Mouse (Mus musculus): Measurements from ENCODE around the gene Olfr198. TPM values are rescaled to one million over a fixed set of nuclear protein-coding genes. Genes with fewer than 3 reads are reported as not detected.
"Not testable (repeated sequence)": the region's sequence is repeated elsewhere in the genome, so short reads cannot be mapped to it uniquely, and the experiment has no call there.

The Olfr198 gene
- polyA plus RNA-seq (2014; fragmentation: Nextera tagmentation; extraction: Ambion mirVana) = not detected in 2 replicates

GRCm38 (mm10) chr16:59203433-59203832, at the start of gene Olfr198:
TSS of gene Olfr198 (minus strand) at chr16:59203533.
- H3K27me3 ChIP-seq (ENCODE audit: control insufficient read depth, insufficient read depth, low read length); H3K9me3 ChIP-seq (ENCODE audit: control insufficient read depth, low read length); H3K4me2 ChIP-seq (ENCODE audit: low read depth); H3K9ac ChIP-seq (ENCODE audit: low read length); H3K4me3 ChIP-seq (ENCODE audit: low read depth, low read length); ATAC-seq (ENCODE audit: insufficient read depth, low FRiP score, low TSS enrichment); H3K4me1 ChIP-seq (ENCODE audit: control insufficient read depth, insufficient read depth, low read length); DNase-seq (ENCODE audit: low spot score); H3K27ac ChIP-seq (ENCODE audit: low read depth, low read length); H3K36me3 ChIP-seq (ENCODE audit: control insufficient read depth, insufficient read depth, low read length): not testable (repeated sequence)
- WGBS = 67% methylated on average over 1 of the region's 1 CpGs

GRCm38 (mm10) chr16:59249684-59250083, 46.4 kb upstream of the Olfr198 start:
- no peaks in the 10 kb centered on the region for H3K9me3 ChIP-seq (ENCODE audit: control insufficient read depth, low read length)
- no peak overlapping the region for H3K27ac ChIP-seq (ENCODE audit: low read depth, low read length)
- no peak overlapping the region for H3K9ac ChIP-seq (ENCODE audit: low read length)
- no peaks in the 10 kb centered on the region for H3K27me3 ChIP-seq (ENCODE audit: control insufficient read depth, insufficient read depth, low read length)
- no peak overlapping the region for H3K4me3 ChIP-seq (ENCODE audit: low read depth, low read length)
- ATAC-seq (ENCODE audit: insufficient read depth, low FRiP score, low TSS enrichment) (no peak), DNase-seq (ENCODE audit: low spot score) (no peak)
- no peaks in the 10 kb centered on the region for H3K4me1 ChIP-seq (ENCODE audit: control insufficient read depth, insufficient read depth, low read length)
- H3K4me2 ChIP-seq (ENCODE audit: low read depth) = no peak overlapping the region
- 88% methylated on average over 17 of the region's 17 CpGs for WGBS
- H3K36me3 ChIP-seq (ENCODE audit: control insufficient read depth, insufficient read depth, low read length) = no peaks in the 10 kb centered on the region

GRCm38 (mm10) chr16:59219667-59220066, 16.3 kb upstream of the Olfr198 start, which contains the start of gene Olfr199:
TSS of gene Olfr199 (minus strand) at chr16:59219767.
- H3K4me1 ChIP-seq (ENCODE audit: control insufficient read depth, insufficient read depth, low read length); H3K27me3 ChIP-seq (ENCODE audit: control insufficient read depth, insufficient read depth, low read length); H3K9me3 ChIP-seq (ENCODE audit: control insufficient read depth, low read length); H3K27ac ChIP-seq (ENCODE audit: low read depth, low read length); ATAC-seq (ENCODE audit: insufficient read depth, low FRiP score, low TSS enrichment); DNase-seq (ENCODE audit: low spot score); H3K4me3 ChIP-seq (ENCODE audit: low read depth, low read length); H3K36me3 ChIP-seq (ENCODE audit: control insufficient read depth, insufficient read depth, low read length); H3K4me2 ChIP-seq (ENCODE audit: low read depth); H3K9ac ChIP-seq (ENCODE audit: low read length): not testable (repeated sequence)
- WGBS = 89% methylated on average over 1 of the region's 1 CpGs

- H3K36me3 ChIP-seq (ENCODE audit: control insufficient read depth, insufficient read depth, low read length); H3K4me3 ChIP-seq (ENCODE audit: low read depth, low read length); H3K27ac ChIP-seq (ENCODE audit: low read depth, low read length); H3K4me2 ChIP-seq (ENCODE audit: low read depth); H3K9me3 ChIP-seq (ENCODE audit: control insufficient read depth, low read length); H3K4me1 ChIP-seq (ENCODE audit: control insufficient read depth, insufficient read depth, low read length); DNase-seq (ENCODE audit: low spot score); H3K9ac ChIP-seq (ENCODE audit: low read length); H3K27me3 ChIP-seq (ENCODE audit: control insufficient read depth, insufficient read depth, low read length): not testable (repeated sequence)
- WGBS = 82% methylated on average over 3 of the region's 3 CpGs
- ATAC-seq (ENCODE audit: insufficient read depth, low FRiP score, low TSS enrichment) = peak; percentile 50; the same call in 1 of the 2 replicates
Observed at GRCm38 (mm10) chr16:59217861-59218260, 14.5 kb upstream of the Olfr198 start.

- whole genome bisulfite sequencing = 84% methylated on average over 3 of the region's 3 CpGs
Observed at GRCm38 (mm10) chr16:59170354-59170753, 33.0 kb downstream of the Olfr198 start, which contains the start of gene Olfr196. TSS of gene Olfr196 (minus strand) at chr16:59170454.

GRCm38 (mm10) chr16:59151996-59152395, 51.3 kb downstream of the Olfr198 start:
- 85% methylated on average over 2 of the region's 2 CpGs for WGBS
- H3K27me3 ChIP-seq (ENCODE audit: control insufficient read depth, insufficient read depth, low read length) = no peaks in the 10 kb centered on the region
- DNase-seq (ENCODE audit: low spot score) = no peak

More at GRCm38 (mm10) chr16:59170354-59170753, 33.0 kb downstream of the Olfr198 start, which contains the start of gene Olfr196:
- no peak within 1 kb of the TSS for H3K4me2 ChIP-seq (ENCODE audit: low read depth)
- H3K27ac ChIP-seq (ENCODE audit: low read depth, low read length) = no peak within 1 kb of the TSS
- ATAC-seq (ENCODE audit: insufficient read depth, low FRiP score, low TSS enrichment) (no peak), DNase-seq (ENCODE audit: low spot score) (no peak)
- no peak within 1 kb of the TSS for H3K4me3 ChIP-seq (ENCODE audit: low read depth, low read length)
- no peaks in the 10 kb centered on the region for H3K27me3 ChIP-seq (ENCODE audit: control insufficient read depth, insufficient read depth, low read length)
- no peaks in the 10 kb centered on the region for H3K9me3 ChIP-seq (ENCODE audit: control insufficient read depth, low read length)
- no peaks in the 10 kb centered on the region for H3K36me3 ChIP-seq (ENCODE audit: control insufficient read depth, insufficient read depth, low read length)
- H3K4me1 ChIP-seq (ENCODE audit: control insufficient read depth, insufficient read depth, low read length) = no peaks in the 10 kb centered on the region
- no peak within 1 kb of the TSS for H3K9ac ChIP-seq (ENCODE audit: low read length)

More at GRCm38 (mm10) chr16:59151996-59152395, 51.3 kb downstream of the Olfr198 start:
- H3K36me3 ChIP-seq (ENCODE audit: control insufficient read depth, insufficient read depth, low read length) = no peaks in the 10 kb centered on the region
- no peak for ATAC-seq (ENCODE audit: insufficient read depth, low FRiP score, low TSS enrichment)
- no peaks in the 10 kb centered on the region for H3K9me3 ChIP-seq (ENCODE audit: control insufficient read depth, low read length)
- no peak overlapping the region for H3K4me3 ChIP-seq (ENCODE audit: low read depth, low read length)
- H3K9ac ChIP-seq (ENCODE audit: low read length) = no peak overlapping the region
- H3K4me1 ChIP-seq (ENCODE audit: control insufficient read depth, insufficient read depth, low read length) = no peaks in the 10 kb centered on the region
- H3K27ac ChIP-seq (ENCODE audit: low read depth, low read length) = no peak overlapping the region
- no peak overlapping the region for H3K4me2 ChIP-seq (ENCODE audit: low read depth)

Other genes with a start within 250 kb of the Olfr198 start
- not detected in 2 replicates for gene Olfr183, start 208.2 kb downstream of the Olfr198 start, polyA plus RNA-seq (2014; fragmentation: Nextera tagmentation; extraction: Ambion mirVana)
- gene Olfr186, start 173.2 kb downstream of the Olfr198 start, polyA plus RNA-seq (2014; fragmentation: Nextera tagmentation; extraction: Ambion mirVana) = not detected in 2 replicates
- not detected in 2 replicates for gene Olfr187, start 163.8 kb downstream of the Olfr198 start, polyA plus RNA-seq (2014; fragmentation: Nextera tagmentation; extraction: Ambion mirVana)
- gene Olfr190, start 125.5 kb downstream of the Olfr198 start, polyA plus RNA-seq (2014; fragmentation: Nextera tagmentation; extraction: Ambion mirVana) = not detected in 2 replicates
- gene Olfr191, start 113.7 kb downstream of the Olfr198 start, polyA plus RNA-seq (2014; fragmentation: Nextera tagmentation; extraction: Ambion mirVana) = not detected in 2 replicates
- not detected in 2 replicates for gene Olfr193, start 91.7 kb downstream of the Olfr198 start, polyA plus RNA-seq (2014; fragmentation: Nextera tagmentation; extraction: Ambion mirVana)
- gene Olfr194, start 82.5 kb downstream of the Olfr198 start, polyA plus RNA-seq (2014; fragmentation: Nextera tagmentation; extraction: Ambion mirVana) = not detected in 2 replicates
- not detected in 2 replicates for gene Olfr195, start 56.5 kb downstream of the Olfr198 start, polyA plus RNA-seq (2014; fragmentation: Nextera tagmentation; extraction: Ambion mirVana)
- not detected in 2 replicates for gene Olfr196, start 33.1 kb downstream of the Olfr198 start, polyA plus RNA-seq (2014; fragmentation: Nextera tagmentation; extraction: Ambion mirVana)
- gene Olfr199, start 16.2 kb upstream of the Olfr198 start, polyA plus RNA-seq (2014; fragmentation: Nextera tagmentation; extraction: Ambion mirVana) = not detected in 2 replicates
- not detected in 2 replicates for gene Olfr201, start 69.1 kb upstream of the Olfr198 start, polyA plus RNA-seq (2014; fragmentation: Nextera tagmentation; extraction: Ambion mirVana)
- gene Olfr202, start 83.3 kb upstream of the Olfr198 start, polyA plus RNA-seq (2014; fragmentation: Nextera tagmentation; extraction: Ambion mirVana) = not detected in 2 replicates
- gene Olfr203, start 95.3 kb upstream of the Olfr198 start, polyA plus RNA-seq (2014; fragmentation: Nextera tagmentation; extraction: Ambion mirVana) = not detected in 2 replicates
- not detected in 2 replicates for gene Olfr204, start 114.7 kb upstream of the Olfr198 start, polyA plus RNA-seq (2014; fragmentation: Nextera tagmentation; extraction: Ambion mirVana)
- gene Olfr205, start 127.6 kb upstream of the Olfr198 start, polyA plus RNA-seq (2014; fragmentation: Nextera tagmentation; extraction: Ambion mirVana) = not detected in 2 replicates
- gene Olfr206, start 145.7 kb upstream of the Olfr198 start, polyA plus RNA-seq (2014; fragmentation: Nextera tagmentation; extraction: Ambion mirVana) = not detected in 2 replicates
- gene Olfr209, start 160.5 kb upstream of the Olfr198 start, polyA plus RNA-seq (2014; fragmentation: Nextera tagmentation; extraction: Ambion mirVana) = not detected in 2 replicates
- 0.11 TPM in 1 of 2 replicates, not detected in the other for gene Gabrr3, start 203.8 kb upstream of the Olfr198 start, polyA plus RNA-seq (2014; fragmentation: Nextera tagmentation; extraction: Ambion mirVana)